Mouse (Mus musculus) forebrain, embryonic 11.5 days (tissue): Measurements from ENCODE around the gene Tiam1. TPM values are rescaled to one million over a fixed set of nuclear protein-coding genes. Genes with fewer than 3 reads are reported as not detected.

ENCODE experiments used
- ATAC-seq: fragments of 200-750 bp; cut with Nextera tagmentation; replicated peaks from 2 replicates; pipeline ENCODE4 v1.8.0; 2017; ENCODE audit warnings: moderate TSS enrichment; ENCODE audit not compliant: low FRiP score
- DNase-seq: peaks from one replicate; pipeline ENCODE4 v3.0.0-alpha.2; 2017; ENCODE audit warnings: low spot score
- H3K27ac ChIP-seq: fragments of 300-500 bp; sonication (generic); 2 replicates; pipeline ENCODE4 v1.5.1; 2014; ENCODE audit warnings: low read depth, low read length
- H3K27me3 ChIP-seq: fragments of 300-500 bp; sonication (generic); 2 replicates; pipeline ENCODE4 v1.6.1; 2014; ENCODE audit warnings: mild to moderate bottlenecking, low read length, mixed read lengths; ENCODE audit not compliant: control insufficient read depth, insufficient read depth
- H3K36me3 ChIP-seq: fragments of 300-500 bp; sonication (generic); 2 replicates; pipeline ENCODE4 v1.6.1; 2014; ENCODE audit warnings: mild to moderate bottlenecking, low read length, moderate library complexity, mixed read lengths; ENCODE audit not compliant: control insufficient read depth, insufficient read depth
- H3K4me1 ChIP-seq: fragments of 300-500 bp; sonication (generic); replicated peaks from 2 replicates; pipeline ENCODE4 v1.6.1; 2014; ENCODE audit warnings: low read length, mixed read lengths; ENCODE audit not compliant: control insufficient read depth, insufficient read depth
- H3K4me2 ChIP-seq: fragments of 300-500 bp; sonication (generic); 2 replicates; pipeline ENCODE4 v1.6.1; 2014; ENCODE audit warnings: low read depth, mild to moderate bottlenecking, low read length, moderate library complexity, mixed read lengths; ENCODE audit not compliant: severe bottlenecking
- H3K4me3 ChIP-seq: fragments of 300-500 bp; sonication (generic); 2 replicates; pipeline ENCODE4 v1.5.1; 2014; ENCODE audit warnings: low read depth, low read length
- H3K9ac ChIP-seq: fragments of 300-500 bp; sonication (generic); 2 replicates; pipeline ENCODE4 v1.6.1; 2014; ENCODE audit warnings: low read length
- H3K9me3 ChIP-seq: fragments of 300-500 bp; sonication (generic); 2 replicates; pipeline ENCODE4 v1.6.1; 2016; ENCODE audit warnings: low read length, mixed read lengths; ENCODE audit not compliant: control insufficient read depth
- WGBS: fragments of 180-500 bp; shearing (Covaris S2); extraction: QIAGEN DNeasy Blood & Tissue Kit; methylation state at CpG from one replicate; pipeline ENCODE4 v1.1.7; 2014; 5-methylcytosine and 5-hydroxymethylcytosine counted together
- polyA plus RNA-seq: library from polyadenylated mRNA; unstranded; fragments of >200 nt; fragmentation: Nextera tagmentation; extraction: Ambion mirVana; gene quantifications from 2 replicates; pipeline ENCODE4 v1.2.1, GENCODE M21; 2014

Tiam1 gene
- polyA plus RNA-seq, 1 experiment from 2014 or later: 30.4 TPM

DNA sequence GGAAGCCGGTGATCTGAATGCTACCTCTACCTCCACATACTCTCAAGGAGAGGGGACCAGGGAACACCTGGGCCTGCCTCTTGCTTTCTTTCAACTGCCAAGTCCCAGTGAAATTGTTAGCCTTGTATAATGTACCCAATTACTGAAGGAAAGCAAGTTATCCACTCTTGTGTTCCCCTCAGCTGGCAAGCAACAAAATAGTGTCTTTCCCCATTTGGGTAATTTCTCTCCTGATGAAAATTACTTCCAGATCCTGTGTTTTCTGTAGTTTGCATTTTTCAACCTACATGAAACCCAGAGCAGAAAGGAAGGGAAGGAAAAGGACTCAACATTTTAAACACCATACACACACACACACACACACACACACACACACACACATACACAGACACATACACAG is 195.5 kb downstream of the Tiam1 start:
- no peak overlapping the region for H3K9ac ChIP-seq
- no peaks in the 10 kb centered on the region for H3K27me3 ChIP-seq
- no peaks in the 10 kb centered on the region for H3K9me3 ChIP-seq
- no peaks in the 10 kb centered on the region for H3K36me3 ChIP-seq
- H3K4me1 ChIP-seq: peaks cover 17% of the 10 kb centered on the region
- H3K4me3 ChIP-seq: no peak overlapping the region
- no peak for DNase-seq
- WGBS: 93% methylated on average over 1 of the region's 1 CpGs
- no peak for ATAC-seq
- H3K27ac ChIP-seq: no peak overlapping the region
- no peak overlapping the region for H3K4me2 ChIP-seq

DNA sequence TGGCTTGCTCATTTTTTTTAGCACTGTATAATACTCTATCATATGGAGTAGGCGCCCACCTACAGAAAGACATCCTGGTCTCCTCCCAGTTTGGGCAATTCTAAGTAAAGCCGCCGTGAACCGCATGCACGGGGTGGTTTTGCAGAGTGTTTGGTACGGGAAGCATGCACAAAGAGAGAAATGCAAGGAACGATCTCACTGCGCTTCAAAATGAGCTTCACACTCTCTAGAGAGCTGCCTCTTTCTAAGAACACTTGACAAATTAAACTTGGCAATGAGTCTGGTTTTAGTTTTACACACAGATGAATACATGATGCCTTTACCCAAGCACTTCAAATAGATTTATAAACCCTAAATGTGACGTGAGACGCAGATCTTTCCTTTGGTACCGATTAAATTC is 196.8 kb downstream of the Tiam1 start:
- WGBS: 95% methylated on average over 11 of the region's 11 CpGs

DNA sequence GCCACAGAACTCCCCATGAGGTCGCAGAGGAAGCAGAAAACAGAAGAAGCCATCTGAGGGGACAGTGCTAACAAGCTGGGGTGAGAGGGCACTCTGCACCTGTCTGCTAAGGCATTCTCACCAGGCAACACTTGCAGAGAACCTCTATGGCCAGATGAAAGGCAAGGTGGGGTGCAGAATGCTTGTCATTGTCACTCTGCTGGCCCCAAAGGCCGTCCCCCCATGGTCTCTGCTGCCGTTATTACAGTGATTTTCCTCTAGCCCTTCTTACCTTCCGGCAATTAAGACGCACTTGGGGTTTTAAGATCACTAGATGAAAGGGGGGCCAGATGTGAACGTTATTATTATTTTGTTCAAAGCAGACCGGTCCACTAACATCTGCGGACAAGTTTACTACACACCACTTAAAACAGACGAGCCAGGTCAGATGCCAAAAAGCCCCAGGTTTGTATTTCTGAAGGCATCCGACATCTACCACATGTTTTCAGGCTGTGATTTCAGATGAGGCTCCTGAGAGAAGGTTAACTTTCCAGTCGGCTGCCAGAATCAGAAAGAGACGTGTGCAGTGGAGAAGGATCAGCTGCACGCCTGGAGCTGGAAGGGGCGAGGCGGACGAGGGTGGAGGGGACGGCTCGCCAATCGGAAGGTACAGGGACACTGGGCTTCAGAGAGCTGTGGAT is 198.8 kb downstream of the Tiam1 start:
- Histone ChIP-seq H3K4me1 (peaks cover 18% of the 10 kb centered on the region), H3K9ac (no peak overlapping the region), H3K27me3 (no peaks in the 10 kb centered on the region), H3K27ac (no peak overlapping the region), H3K9me3 (no peaks in the 10 kb centered on the region; the same call in 1 of the 2 replicates), H3K36me3 (no peaks in the 10 kb centered on the region), H3K4me3 (no peak overlapping the region), H3K4me2 (peak overlapping the region; percentile 0; the same call in 1 of the 2 replicates)
- ATAC-seq (peak; percentile 8; the same call in 1 of the 2 replicates), DNase-seq (no peak)
- 26% methylated on average over 19 of the region's 19 CpGs for WGBS

More for the DNA sequence above, 196.8 kb downstream of the Tiam1 start:
- ATAC-seq (no peak), DNase-seq (no peak)
- H3K4me1 ChIP-seq: peaks cover 18% of the 10 kb centered on the region
- no peaks in the 10 kb centered on the region for H3K27me3 ChIP-seq
- H3K36me3 ChIP-seq: no peaks in the 10 kb centered on the region
- no peak overlapping the region for H3K4me3 ChIP-seq
- no peaks in the 10 kb centered on the region for H3K9me3 ChIP-seq
- H3K27ac ChIP-seq: no peak overlapping the region
- no peak overlapping the region for H3K9ac ChIP-seq
- no peak overlapping the region for H3K4me2 ChIP-seq

DNA sequence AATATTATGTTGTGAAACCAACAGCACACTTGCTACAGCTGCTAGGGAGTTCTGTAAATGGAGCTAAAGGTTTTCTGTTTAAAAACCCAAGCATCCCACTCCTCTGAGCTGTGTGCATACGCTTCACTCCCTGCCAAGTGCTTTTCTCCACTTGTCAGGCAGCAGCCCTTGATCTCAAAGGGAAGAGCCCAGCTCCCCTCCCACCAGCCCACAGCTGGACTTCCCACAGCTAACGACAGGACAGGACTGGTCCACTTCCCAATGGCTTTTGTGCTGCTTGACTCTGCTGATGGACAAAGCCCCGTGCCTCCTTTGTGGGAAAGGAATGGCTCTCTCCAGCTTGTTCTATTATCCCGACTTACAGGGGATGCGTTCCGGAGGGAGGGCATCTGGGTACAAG is 199.5 kb downstream of the Tiam1 start:
- DNase-seq: peak; percentile 66
- Histone ChIP-seq H3K4me1 (peaks cover 18% of the 10 kb centered on the region), H3K36me3 (no peaks in the 10 kb centered on the region), H3K4me3 (no peak overlapping the region), H3K9ac (no peak overlapping the region), H3K4me2 (peak overlapping the region; percentile 0; the same call in 1 of the 2 replicates), H3K9me3 (no peaks in the 10 kb centered on the region; the same call in 1 of the 2 replicates), H3K27me3 (no peaks in the 10 kb centered on the region), H3K27ac (no peak overlapping the region)
- WGBS: 4% methylated on average over 6 of the region's 6 CpGs
- peak; percentile 71 for ATAC-seq

DNA sequence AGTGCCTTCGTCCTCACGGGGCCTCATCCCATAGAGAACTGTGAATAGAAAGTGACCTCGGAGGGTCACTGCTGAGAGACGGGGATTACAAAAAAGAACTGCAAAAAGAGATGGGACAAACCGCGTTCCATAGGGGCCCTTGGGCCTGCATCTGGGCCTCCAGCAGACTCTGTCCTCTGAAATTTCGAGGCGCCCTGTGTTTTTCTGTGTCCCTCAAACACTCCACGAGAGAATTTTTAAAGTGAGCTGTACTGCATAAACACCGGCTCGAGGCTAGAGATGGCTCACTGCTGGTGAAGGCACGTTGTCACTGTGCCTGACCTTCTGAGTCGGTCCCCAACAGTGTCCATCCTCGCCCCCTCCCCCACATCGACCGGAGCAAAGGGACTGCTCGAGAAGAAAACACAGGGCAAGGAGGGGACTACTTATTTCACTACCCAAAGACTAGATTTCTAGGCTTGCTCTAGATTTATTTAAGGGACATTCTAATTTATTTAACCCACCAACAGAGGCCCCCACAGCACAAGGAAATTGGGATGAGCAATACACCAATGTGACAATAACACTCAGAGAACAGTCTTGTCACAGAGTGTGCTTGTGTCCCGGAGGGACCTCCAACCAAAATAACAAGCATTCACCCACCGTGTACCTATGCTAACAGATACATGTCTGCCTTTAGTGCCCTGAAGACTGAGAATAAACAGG is 200.2 kb downstream of the Tiam1 start:
- H3K27ac ChIP-seq: no peak overlapping the region
- no peaks in the 10 kb centered on the region for H3K36me3 ChIP-seq
- H3K27me3 ChIP-seq: no peaks in the 10 kb centered on the region
- H3K9me3 ChIP-seq: no peaks in the 10 kb centered on the region; the same call in 1 of the 2 replicates
- no peak for DNase-seq
- peak overlapping the region; percentile 0; the same call in 1 of the 2 replicates for H3K4me2 ChIP-seq
- peak; percentile 44; the same call in 1 of the 2 replicates for ATAC-seq
- 11% methylated on average over 19 of the region's 19 CpGs for WGBS
- H3K9ac ChIP-seq: peak overlapping the region; percentile 12; the same call in 1 of the 2 replicates
- H3K4me3 ChIP-seq: no peak overlapping the region
- H3K4me1 ChIP-seq: peaks cover 18% of the 10 kb centered on the region

DNA sequence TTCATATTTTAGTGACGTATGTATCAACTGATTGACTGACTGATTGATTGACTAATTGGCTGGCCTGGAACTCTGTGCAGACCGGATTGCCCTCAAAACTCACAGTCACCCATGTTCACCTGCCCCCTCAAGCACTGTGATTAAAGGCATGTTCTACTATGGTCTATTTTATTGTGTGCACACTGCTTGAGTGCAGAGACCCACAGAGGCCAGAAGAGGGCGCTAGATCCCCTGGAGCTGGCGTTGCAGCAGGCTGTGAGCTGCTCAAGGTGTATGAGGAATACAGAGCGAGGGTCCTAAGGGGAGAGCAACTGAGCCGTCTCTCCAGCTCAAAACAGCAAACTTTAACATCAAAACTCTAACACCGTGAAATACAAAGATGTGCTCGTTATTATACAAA is 202.9 kb downstream of the Tiam1 start:
- DNase-seq (no peak), ATAC-seq (no peak)
- H3K9ac ChIP-seq: no peak overlapping the region
- no peak overlapping the region for H3K4me3 ChIP-seq
- WGBS: 87% methylated on average over 8 of the region's 8 CpGs
- no peaks in the 10 kb centered on the region; the same call in 1 of the 2 replicates for H3K9me3 ChIP-seq
- no peaks in the 10 kb centered on the region for H3K27me3 ChIP-seq
- H3K4me2 ChIP-seq: no peak overlapping the region
- no peak overlapping the region for H3K27ac ChIP-seq
- no peaks in the 10 kb centered on the region for H3K36me3 ChIP-seq
- peaks cover 18% of the 10 kb centered on the region for H3K4me1 ChIP-seq

DNA sequence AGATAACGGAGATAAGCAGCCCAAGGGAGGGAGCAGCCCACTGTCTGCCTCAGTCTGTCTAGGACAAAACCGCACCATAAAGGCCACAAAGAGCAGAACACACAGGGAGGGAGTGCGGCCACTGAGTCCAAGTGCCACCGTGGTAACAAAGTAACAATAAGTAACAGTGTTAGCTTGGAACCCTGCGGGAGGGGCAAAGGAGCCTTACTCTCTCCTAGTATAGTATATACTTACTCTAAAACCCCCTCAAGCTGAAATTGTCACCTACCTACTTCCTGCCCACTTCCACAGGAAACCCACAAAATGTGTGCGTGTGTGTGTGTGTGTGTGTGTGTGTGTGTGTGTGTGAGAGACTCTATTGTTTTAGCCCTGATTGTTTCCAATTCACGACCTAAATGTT is 205.3 kb downstream of the Tiam1 start:
- no peaks in the 10 kb centered on the region for H3K36me3 ChIP-seq
- no peak for ATAC-seq
- no peaks in the 10 kb centered on the region; the same call in 1 of the 2 replicates for H3K9me3 ChIP-seq
- H3K4me3 ChIP-seq: no peak overlapping the region
- WGBS: 60% methylated on average over 7 of the region's 7 CpGs
- H3K4me2 ChIP-seq: no peak overlapping the region
- H3K27ac ChIP-seq: no peak overlapping the region
- H3K9ac ChIP-seq: no peak overlapping the region
- H3K4me1 ChIP-seq: peaks cover 3% of the 10 kb centered on the region
- no peaks in the 10 kb centered on the region for H3K27me3 ChIP-seq
- no peak for DNase-seq

DNA sequence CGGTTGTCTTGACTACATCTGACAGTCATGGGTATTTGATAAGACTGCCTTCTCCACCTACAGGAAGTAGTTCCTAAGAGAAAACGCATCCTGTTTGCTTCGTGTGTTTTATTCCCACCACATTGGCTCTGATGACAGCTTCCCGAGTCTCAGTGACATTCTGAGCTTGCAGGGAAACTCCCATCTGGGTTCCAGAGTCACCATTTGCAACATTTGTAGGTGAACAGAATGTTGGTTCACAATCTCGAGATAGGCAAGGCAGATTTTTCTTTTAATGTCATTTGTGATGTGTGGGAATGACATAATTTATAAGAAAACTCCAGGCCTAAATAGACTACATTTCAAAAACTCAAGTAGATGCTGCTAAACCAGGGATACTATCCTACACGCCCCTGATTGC is 207.0 kb downstream of the Tiam1 start:
- Histone ChIP-seq H3K9me3 (no peaks in the 10 kb centered on the region; the same call in 1 of the 2 replicates), H3K4me2 (no peak overlapping the region), H3K27ac (no peak overlapping the region), H3K9ac (no peak overlapping the region), H3K36me3 (no peaks in the 10 kb centered on the region), H3K4me1 (no peaks in the 10 kb centered on the region), H3K4me3 (no peak overlapping the region), H3K27me3 (no peaks in the 10 kb centered on the region)
- ATAC-seq: no peak
- DNase-seq: no peak
- 85% methylated on average over 6 of the region's 6 CpGs for WGBS
